Mouse (Mus musculus) kidney, postnatal 10 days (tissue): ENCODE results near the gene Knop1.

ENCODE experiments used
- DNase-seq: peaks from one replicate; pipeline ENCODE4 v3.0.0; 2021; ENCODE audit warnings: mixed read lengths

Gene Knop1

DNA sequence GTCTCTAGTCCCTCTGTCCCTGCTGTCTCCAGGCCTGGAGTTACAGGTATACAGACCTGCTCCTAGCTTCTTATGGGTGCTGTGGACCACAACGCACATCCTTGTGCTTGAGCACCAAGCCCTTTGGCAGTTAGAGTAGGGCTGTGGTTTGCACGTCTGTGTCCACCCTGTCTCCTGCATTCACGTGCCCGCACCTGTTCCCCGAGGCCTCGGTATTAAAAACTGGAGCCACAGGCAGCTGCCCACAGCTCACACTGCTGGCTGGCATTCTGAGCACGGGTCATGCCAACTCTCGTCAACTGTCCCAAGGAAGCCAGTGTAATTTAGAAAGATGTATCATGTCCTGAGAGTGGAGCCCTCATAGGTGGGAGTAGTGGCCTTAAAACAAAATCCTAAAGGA, 60.3 kb downstream of the Knop1 start:
- no peak for DNase-seq

DNA sequence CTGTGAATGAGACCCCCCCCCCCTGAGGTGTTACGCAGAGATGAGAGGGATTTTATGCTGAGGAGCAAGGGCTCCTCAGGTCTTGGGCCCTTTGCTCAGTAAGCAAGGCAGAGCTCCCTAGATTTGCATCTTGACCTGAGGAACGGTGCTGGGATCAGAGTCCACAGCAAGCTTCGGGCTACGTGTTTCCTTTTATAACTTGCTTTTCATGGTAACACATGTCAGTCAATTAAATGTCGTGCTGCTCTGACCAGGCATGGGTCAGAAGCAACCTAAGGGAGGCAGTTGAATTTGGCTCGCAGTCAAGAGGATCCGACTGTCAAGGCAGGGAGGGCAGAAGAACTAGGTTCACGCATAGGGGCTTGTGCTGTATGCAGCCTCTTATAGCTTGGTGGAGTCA, 62.2 kb downstream of the Knop1 start:
- DNase-seq = peak; percentile 13
